Mouse (Mus musculus): ENCODE measurements around the gene Isoc2b. TPM values are rescaled to one million over a fixed set of nuclear protein-coding genes. Genes with fewer than 3 reads are reported as not detected.
"Not testable (repeated sequence)": the region's sequence is repeated elsewhere in the genome, so short reads cannot be mapped to it uniquely, and the experiment has no call there.

The Isoc2b gene
- polyA plus RNA-seq, 1 experiment from 2014 or later, result 6.5 TPM

DNA sequence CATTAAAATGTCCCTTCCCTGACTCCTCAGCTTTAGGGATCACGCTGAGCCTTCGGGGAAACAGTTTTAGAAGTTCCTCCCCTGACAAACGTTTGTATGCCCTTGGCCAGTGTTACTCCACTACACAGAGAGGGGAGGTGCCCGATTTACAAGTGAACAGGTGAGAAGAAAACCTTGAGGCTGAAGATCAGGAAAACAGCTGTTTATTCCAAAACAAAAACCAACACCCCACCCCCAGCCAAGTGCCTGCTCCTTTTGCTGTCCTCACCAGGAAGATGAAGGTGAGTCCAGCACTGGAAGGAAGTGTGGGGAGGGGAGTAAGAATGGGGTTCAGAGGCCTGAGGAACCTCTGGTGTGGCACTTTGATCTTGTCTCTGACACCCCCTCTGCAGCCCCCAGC, 44.7 kb downstream of the Isoc2b start:
- H3K9ac ChIP-seq, result no peak overlapping the region

DNA sequence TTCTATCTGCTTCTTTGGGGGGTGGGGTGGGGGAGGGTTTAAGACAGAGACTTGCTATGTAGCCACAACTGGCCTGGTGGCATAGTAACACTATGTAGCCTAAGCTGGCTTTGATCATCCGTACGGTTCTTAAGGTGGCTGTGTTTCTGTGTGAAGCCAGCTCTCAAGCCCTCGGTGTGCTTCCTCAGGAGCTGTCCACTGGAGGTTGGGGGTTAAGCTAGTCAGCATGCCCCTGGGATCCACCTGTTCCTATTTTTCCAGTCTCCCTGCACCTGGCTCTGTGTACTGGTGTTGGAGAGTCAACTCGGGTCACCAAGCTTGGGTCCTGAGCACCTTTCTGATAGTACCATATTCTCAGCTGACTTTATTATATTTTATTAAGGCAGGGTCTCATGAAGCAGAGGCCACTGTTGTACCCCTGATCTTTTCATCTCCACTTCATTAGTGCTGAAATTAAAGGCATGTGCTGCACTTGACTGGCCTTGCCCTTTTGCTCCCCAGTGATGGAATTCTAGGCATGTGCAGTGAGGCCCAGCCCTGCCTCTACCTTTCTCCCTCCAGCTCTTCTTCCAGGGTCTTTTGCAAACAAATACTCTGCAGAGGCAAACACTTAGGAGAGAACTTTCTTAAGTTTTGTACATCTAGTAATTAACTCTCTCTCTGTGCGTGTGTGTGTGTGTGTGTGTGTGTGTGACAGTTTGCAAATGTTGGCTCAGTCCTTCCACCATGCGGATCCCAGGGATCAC, 47.7 kb downstream of the Isoc2b start:
- ATAC-seq (ENCODE audit: insufficient number of reproducible peaks, insufficient read depth, low FRiP score, low TSS enrichment, low read depth), result no peak
- Histone ChIP-seq H3K4me3 (no peak overlapping the region), H3K4me2 (no peak overlapping the region), H3K27ac (no peak overlapping the region), H3K9me3 (no peaks in the 10 kb centered on the region), H3K4me1 (peaks cover 10% of the 10 kb centered on the region; the same call in 1 of the 2 replicates), H3K27me3 (no peaks in the 10 kb centered on the region; the same call in 1 of the 2 replicates), H3K9ac (no peak overlapping the region), H3K36me3 (no peaks in the 10 kb centered on the region)
- 53% methylated on average over 6 of the region's 6 CpGs for WGBS

More for the DNA sequence above, 44.7 kb downstream of the Isoc2b start:
- H3K36me3 ChIP-seq, result no peaks in the 10 kb centered on the region
- peaks cover 9% of the 10 kb centered on the region for H3K27me3 ChIP-seq
- H3K9me3 ChIP-seq, result no peaks in the 10 kb centered on the region
- no peak for ATAC-seq (ENCODE audit: insufficient number of reproducible peaks, insufficient read depth, low FRiP score, low TSS enrichment, low read depth)
- 48% methylated on average over 4 of the region's 4 CpGs for WGBS
- no peak overlapping the region for H3K27ac ChIP-seq
- no peak overlapping the region for H3K4me3 ChIP-seq
- peaks cover 10% of the 10 kb centered on the region; the same call in 1 of the 2 replicates for H3K4me1 ChIP-seq
- no peak overlapping the region for H3K4me2 ChIP-seq

GRCm38 (mm10) chr7:4821690-4822089, 48.4 kb downstream of the Isoc2b start:
- H3K27ac ChIP-seq, result no peak overlapping the region
- H3K9ac ChIP-seq, result no peak overlapping the region
- no peaks in the 10 kb centered on the region for H3K36me3 ChIP-seq
- no peak overlapping the region for H3K4me3 ChIP-seq
- H3K9me3 ChIP-seq, result no peaks in the 10 kb centered on the region
- no peaks in the 10 kb centered on the region; the same call in 1 of the 2 replicates for H3K27me3 ChIP-seq
- 75% methylated on average over 4 of the region's 4 CpGs for WGBS
- peaks cover 10% of the 10 kb centered on the region; the same call in 1 of the 2 replicates for H3K4me1 ChIP-seq
- no peak for ATAC-seq (ENCODE audit: insufficient number of reproducible peaks, insufficient read depth, low FRiP score, low TSS enrichment, low read depth)
- no peak overlapping the region for H3K4me2 ChIP-seq

GRCm38 (mm10) chr7:4820925-4821324, 49.1 kb downstream of the Isoc2b start:
- H3K4me2 ChIP-seq; H3K9me3 ChIP-seq; H3K27ac ChIP-seq; ATAC-seq (ENCODE audit: insufficient number of reproducible peaks, insufficient read depth, low FRiP score, low TSS enrichment, low read depth); H3K27me3 ChIP-seq; H3K4me3 ChIP-seq; H3K36me3 ChIP-seq; H3K9ac ChIP-seq: not testable (repeated sequence)
- H3K4me1 ChIP-seq, result peaks cover 10% of the 10 kb centered on the region; the same call in 1 of the 2 replicates
- WGBS, result 90% methylated on average over 7 of the region's 7 CpGs

DNA sequence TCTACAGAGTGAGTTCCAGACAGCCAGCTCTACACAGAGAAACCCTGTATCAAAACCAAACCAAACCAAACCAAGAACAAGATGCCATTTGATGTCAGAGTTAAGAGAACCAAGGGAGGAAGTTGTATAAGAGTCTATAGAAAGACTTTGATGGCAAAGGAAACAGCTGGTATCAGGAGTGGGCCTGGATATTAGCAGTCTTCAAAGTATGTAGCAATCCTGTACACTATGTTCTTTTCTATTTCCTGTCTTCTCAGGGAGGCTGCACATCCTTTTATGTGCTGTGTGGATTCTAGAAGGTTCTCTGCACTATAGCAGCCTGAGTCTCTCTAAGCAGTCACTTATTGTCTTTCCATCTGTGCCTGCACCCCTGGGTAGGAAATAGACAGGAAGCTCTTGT, 53.5 kb downstream of the Isoc2b start:
- Histone ChIP-seq H3K9ac (no peak overlapping the region), H3K4me1 (peaks cover 6% of the 10 kb centered on the region; the same call in 1 of the 2 replicates), H3K4me2 (no peak overlapping the region), H3K27ac (no peak overlapping the region), H3K27me3 (no peaks in the 10 kb centered on the region), H3K36me3 (no peaks in the 10 kb centered on the region), H3K9me3 (no peaks in the 10 kb centered on the region), H3K4me3 (no peak overlapping the region)
- ATAC-seq (ENCODE audit: insufficient number of reproducible peaks, insufficient read depth, low FRiP score, low TSS enrichment, low read depth), result no peak

DNA sequence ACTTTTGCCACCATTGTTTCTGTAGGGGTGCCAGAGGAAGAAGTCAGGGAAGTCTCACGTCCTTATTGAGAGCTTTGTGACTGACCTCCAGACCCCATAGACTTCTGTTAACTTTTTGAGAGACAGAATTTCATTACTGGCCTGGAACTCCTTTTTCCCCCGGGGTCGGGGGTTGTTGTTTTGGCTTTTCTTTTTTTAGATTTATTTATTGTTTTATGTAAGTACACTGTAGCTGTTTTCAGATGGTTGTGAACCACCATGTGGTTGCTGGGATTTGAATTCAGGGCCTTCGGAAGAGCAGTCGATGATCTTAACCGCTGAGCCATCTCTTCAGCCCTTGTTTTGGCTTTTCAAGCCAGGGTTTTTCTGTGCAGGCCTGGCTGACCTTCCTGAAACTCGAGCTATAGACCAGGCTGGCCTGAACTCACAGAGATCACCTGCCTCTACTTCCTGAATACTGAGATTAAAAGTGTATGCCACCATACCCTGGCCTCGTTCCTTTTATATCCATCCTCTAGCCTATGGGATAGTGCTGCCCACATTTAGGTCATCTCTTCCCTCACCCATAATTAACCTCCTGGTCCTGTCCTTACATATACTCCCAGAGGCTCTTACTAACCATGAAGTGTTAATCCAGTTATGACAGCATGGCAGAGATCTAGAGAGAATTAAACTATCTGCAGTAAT, 56.8 kb downstream of the Isoc2b start:
- ATAC-seq (ENCODE audit: insufficient number of reproducible peaks, insufficient read depth, low FRiP score, low TSS enrichment, low read depth), result no peak
- Histone ChIP-seq H3K4me1 (peaks cover 28% of the 10 kb centered on the region), H3K27ac (peak overlapping the region; percentile 95), H3K9ac (peak overlapping the region; percentile 68), H3K9me3 (no peaks in the 10 kb centered on the region), H3K36me3 (peaks cover 29% of the 10 kb centered on the region), H3K27me3 (no peaks in the 10 kb centered on the region), H3K4me3 (peak overlapping the region; percentile 99), H3K4me2 (peak overlapping the region; percentile 80)
- 25% methylated on average over 8 of the region's 8 CpGs for WGBS

- Histone ChIP-seq H3K4me2 (peak within 1 kb of the TSS; percentile 80), H3K4me1 (peaks cover 28% of the 10 kb centered on the region), H3K27me3 (no peaks in the 10 kb centered on the region), H3K4me3 (peak within 1 kb of the TSS; percentile 99), H3K36me3 (peaks cover 33% of the 10 kb centered on the region), H3K9me3 (no peaks in the 10 kb centered on the region), H3K9ac (peak within 1 kb of the TSS; percentile 99), H3K27ac (peak within 1 kb of the TSS; percentile 95)
- peak; percentile 99 for ATAC-seq (ENCODE audit: insufficient number of reproducible peaks, insufficient read depth, low FRiP score, low TSS enrichment, low read depth)
- under 1% methylated on average over 62 of the region's 62 CpGs for WGBS
These were observed 57.6 kb downstream of the Isoc2b start, which contains the start of gene Ube2s for GRCm38 (mm10) chr7:4812303-4813104. Ube2s (minus strand) TSS chr7:4812590.

- peak; percentile 21 for ATAC-seq (ENCODE audit: insufficient number of reproducible peaks, insufficient read depth, low FRiP score, low TSS enrichment, low read depth)
- peak overlapping the region; percentile 99 for H3K4me3 ChIP-seq
- no peaks in the 10 kb centered on the region for H3K27me3 ChIP-seq
- peak overlapping the region; percentile 80 for H3K4me2 ChIP-seq
- H3K9me3 ChIP-seq, result no peaks in the 10 kb centered on the region
- H3K36me3 ChIP-seq, result peaks cover 39% of the 10 kb centered on the region
- peak overlapping the region; percentile 99 for H3K9ac ChIP-seq
- peak overlapping the region; percentile 95 for H3K27ac ChIP-seq
- WGBS, result under 1% methylated on average over 28 of the region's 36 CpGs
- H3K4me1 ChIP-seq, result peaks cover 28% of the 10 kb centered on the region
These were observed 58.2 kb downstream of the Isoc2b start for GRCm38 (mm10) chr7:4811842-4812302.

DNA sequence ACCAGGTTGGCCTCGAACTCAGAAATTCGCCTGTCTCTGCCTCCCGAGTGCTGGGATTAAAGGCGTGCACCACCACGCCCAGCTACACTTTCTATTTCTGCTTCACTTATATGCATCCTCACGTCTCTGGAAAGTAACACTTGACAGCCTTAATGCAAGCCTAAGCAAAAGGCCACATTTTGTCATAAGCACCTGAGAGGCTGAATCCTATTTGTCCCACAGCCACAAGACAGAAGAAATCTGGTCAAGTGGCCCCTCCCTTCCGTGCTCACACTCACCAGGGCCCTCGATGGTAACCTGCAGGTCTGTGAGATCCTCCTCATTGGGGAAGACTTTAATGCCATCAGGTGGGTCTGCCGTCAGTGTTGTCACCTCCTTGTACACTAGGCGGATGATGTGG, 58.9 kb downstream of the Isoc2b start:
- H3K27me3 ChIP-seq; H3K9me3 ChIP-seq; ATAC-seq (ENCODE audit: insufficient number of reproducible peaks, insufficient read depth, low FRiP score, low TSS enrichment, low read depth): not testable (repeated sequence)
- 36% methylated on average over 10 of the region's 10 CpGs for WGBS
- Histone ChIP-seq H3K27ac (peak overlapping the region; percentile 95; the same call in 1 of the 2 replicates), H3K4me1 (peaks cover 28% of the 10 kb centered on the region), H3K9ac (peak overlapping the region; percentile 99), H3K4me3 (peak overlapping the region; percentile 99), H3K36me3 (peaks cover 47% of the 10 kb centered on the region), H3K4me2 (peak overlapping the region; percentile 80)

GRCm38 (mm10) chr7:4806716-4807115, 63.3 kb downstream of the Isoc2b start:
- H3K27ac ChIP-seq, result no peak overlapping the region
- peaks cover 23% of the 10 kb centered on the region for H3K4me1 ChIP-seq
- 92% methylated on average over 7 of the region's 7 CpGs for WGBS
- no peak overlapping the region for H3K4me2 ChIP-seq
- H3K36me3 ChIP-seq, result peaks cover 66% of the 10 kb centered on the region
- no peaks in the 10 kb centered on the region for H3K27me3 ChIP-seq
- H3K4me3 ChIP-seq, result no peak overlapping the region
- H3K9me3 ChIP-seq, result no peaks in the 10 kb centered on the region
- ATAC-seq (ENCODE audit: insufficient number of reproducible peaks, insufficient read depth, low FRiP score, low TSS enrichment, low read depth), result no peak
- H3K9ac ChIP-seq, result no peak overlapping the region

DNA sequence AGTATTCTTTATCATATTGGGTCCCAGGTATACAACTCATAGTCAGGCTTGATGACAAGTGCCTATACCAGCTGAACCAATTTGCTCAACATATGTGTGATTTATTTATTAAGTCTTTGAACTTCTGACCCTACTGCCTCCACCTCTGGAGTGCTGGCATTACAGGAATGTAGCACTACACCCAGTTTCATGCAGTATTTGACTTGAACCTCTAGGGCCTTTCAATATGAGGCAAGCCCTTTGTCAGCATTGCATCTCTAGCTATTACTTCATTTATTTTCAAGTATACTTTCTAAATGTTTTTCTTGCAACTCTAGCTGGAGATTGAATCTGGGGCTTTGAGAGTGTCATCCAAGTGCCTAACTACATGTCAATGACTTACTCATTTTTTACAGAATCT, 67.8 kb downstream of the Isoc2b start:
- Histone ChIP-seq H3K9ac (no peak overlapping the region), H3K4me2 (no peak overlapping the region), H3K4me1 (no peaks in the 10 kb centered on the region), H3K9me3 (no peaks in the 10 kb centered on the region), H3K36me3 (peaks cover 38% of the 10 kb centered on the region), H3K4me3 (no peak overlapping the region), H3K27ac (no peak overlapping the region), H3K27me3 (no peaks in the 10 kb centered on the region)
- no peak for ATAC-seq (ENCODE audit: insufficient number of reproducible peaks, insufficient read depth, low FRiP score, low TSS enrichment, low read depth)
